Mouse (Mus musculus): ENCODE measurements around the gene Nat8f2. TPM values are rescaled to one million over a fixed set of nuclear protein-coding genes. Genes with fewer than 3 reads are reported as not detected.
"Not testable (repeated sequence)": the region's sequence is repeated elsewhere in the genome, so short reads cannot be mapped to it uniquely, and the experiment has no call there.

The Nat8f2 gene
- polyA plus RNA-seq, 1 experiment from 2014 or later, result not detected

DNA sequence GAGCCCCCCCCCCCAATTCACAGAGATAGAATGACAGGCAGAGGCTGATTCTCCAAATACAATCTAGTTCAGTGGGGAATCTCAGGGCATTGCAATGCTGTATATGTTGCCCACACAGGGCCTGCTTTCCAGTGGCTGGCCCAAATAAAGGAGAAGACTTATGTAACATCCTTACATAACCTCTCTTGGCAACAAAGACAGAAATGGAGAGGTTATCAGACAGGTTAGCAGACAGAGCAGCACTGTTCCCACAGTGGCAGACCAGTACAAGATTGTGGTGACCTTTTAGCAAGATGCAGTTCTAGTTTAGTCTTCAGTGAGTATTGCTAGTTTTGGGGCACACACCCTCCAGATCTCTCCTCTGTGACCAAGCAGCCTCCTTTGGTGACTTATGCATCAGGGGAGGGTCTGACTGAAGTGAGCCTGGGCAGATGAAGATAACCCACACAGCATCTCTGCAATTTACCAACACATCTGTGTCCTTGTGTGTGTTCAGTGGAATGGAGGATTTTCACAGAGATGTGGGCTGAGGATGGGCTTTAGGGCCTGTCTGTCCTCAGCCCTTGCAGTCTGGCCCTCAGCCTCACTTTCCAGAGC lies 34.4 kb downstream of the Nat8f2 start:
- ATAC-seq (ENCODE audit: insufficient number of reproducible peaks, insufficient read depth, low FRiP score, low read depth); H3K27ac ChIP-seq (replicated peaks in 1 of 2; ENCODE audit: control insufficient read depth in 1 of 2, insufficient read depth in 1 of 2, low read depth in 2 of 2, low read length in 2 of 2); H3K4me3 ChIP-seq (ENCODE audit: control insufficient read depth in 1 of 2, insufficient read depth in 1 of 2, low read depth in 1 of 2, low read length in 2 of 2); H3K4me1 ChIP-seq (ENCODE audit: control insufficient read depth in 2 of 2, insufficient read depth in 2 of 2, low read length in 2 of 2); H3K4me2 ChIP-seq (ENCODE audit: low read length); H3K36me3 ChIP-seq (ENCODE audit: control insufficient read depth, insufficient read depth, low read length); H3K9me3 ChIP-seq (ENCODE audit: control insufficient read depth, low read length); H3K27me3 ChIP-seq (ENCODE audit: control insufficient read depth, insufficient read depth, low read length); H3K9ac ChIP-seq (ENCODE audit: low read length): not testable (repeated sequence)

DNA sequence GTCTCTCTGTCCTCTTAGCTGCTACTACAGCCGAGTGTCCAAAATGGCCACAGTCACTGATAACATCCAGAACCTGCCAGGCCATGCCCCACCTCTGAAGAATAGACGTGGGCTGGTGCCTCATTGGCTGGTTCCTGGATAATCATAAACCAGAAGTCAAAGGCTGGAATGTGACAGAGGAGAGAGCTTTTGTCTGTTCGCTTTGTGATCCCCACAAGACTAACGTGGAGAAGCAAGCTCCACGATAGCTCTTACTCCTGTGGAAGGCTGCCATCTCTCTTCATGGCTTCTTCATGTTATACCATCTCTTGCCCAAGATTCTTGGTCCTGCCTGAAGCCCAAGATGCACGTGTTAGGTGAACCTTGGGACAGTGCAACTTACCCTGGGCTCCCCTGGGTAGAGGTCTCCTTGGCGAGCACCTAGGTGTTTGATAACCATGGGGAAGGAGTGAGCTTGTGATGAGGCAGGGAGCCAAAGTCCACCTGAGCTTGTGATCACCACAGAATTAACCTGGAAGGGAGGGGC lies 37.1 kb downstream of the Nat8f2 start, which contains the start of gene Nat8:
Gene Nat8 (minus strand): TSS at position 287 of the 526 bp plus-strand sequence.
- no peaks in the 10 kb centered on the region for H3K9me3 ChIP-seq (ENCODE audit: control insufficient read depth, low read length)
- H3K9ac ChIP-seq (ENCODE audit: low read length), result no peak within 1 kb of the TSS
- H3K4me3 ChIP-seq (ENCODE audit: control insufficient read depth in 1 of 2, insufficient read depth in 1 of 2, low read depth in 1 of 2, low read length in 2 of 2), result no peak within 1 kb of the TSS
- WGBS, result 70% methylated on average over 7 of the region's 7 CpGs
- no peaks in the 10 kb centered on the region for H3K4me1 ChIP-seq (ENCODE audit: control insufficient read depth in 2 of 2, insufficient read depth in 2 of 2, low read length in 2 of 2)
- no peaks in the 10 kb centered on the region for H3K27me3 ChIP-seq (ENCODE audit: control insufficient read depth, insufficient read depth, low read length)
- H3K4me2 ChIP-seq (ENCODE audit: low read length), result no peak within 1 kb of the TSS
- ATAC-seq (ENCODE audit: insufficient number of reproducible peaks, insufficient read depth, low FRiP score, low read depth), result no peak
- H3K36me3 ChIP-seq (ENCODE audit: control insufficient read depth, insufficient read depth, low read length), result no peaks in the 10 kb centered on the region
- no peak within 1 kb of the TSS for H3K27ac ChIP-seq (replicated peaks in 1 of 2; ENCODE audit: control insufficient read depth in 1 of 2, insufficient read depth in 1 of 2, low read depth in 2 of 2, low read length in 2 of 2)

DNA sequence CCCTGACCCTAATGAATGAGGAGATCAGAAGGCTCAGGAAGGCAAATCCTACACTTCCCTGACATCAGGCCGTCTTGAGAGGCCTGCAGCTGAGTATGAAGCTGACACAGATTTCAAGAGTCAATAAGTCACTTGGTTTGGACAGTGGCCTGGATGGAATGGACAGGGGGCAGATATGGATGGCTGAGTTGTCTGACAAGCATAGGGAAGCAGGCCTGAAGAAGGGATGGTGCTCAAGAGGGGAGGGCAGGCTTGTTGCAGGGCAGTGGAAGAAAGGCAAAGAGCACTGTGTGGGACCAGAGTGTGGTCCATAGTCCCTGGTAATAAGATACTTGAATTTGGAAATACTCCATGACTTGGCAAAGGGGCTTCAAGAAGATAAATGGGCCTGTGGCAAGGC lies 39.5 kb downstream of the Nat8f2 start:
- Histone ChIP-seq H3K27me3 (ENCODE audit: control insufficient read depth, insufficient read depth, low read length) (no peaks in the 10 kb centered on the region), H3K4me3 (ENCODE audit: control insufficient read depth in 1 of 2, insufficient read depth in 1 of 2, low read depth in 1 of 2, low read length in 2 of 2) (no peak overlapping the region), H3K4me1 (ENCODE audit: control insufficient read depth in 2 of 2, insufficient read depth in 2 of 2, low read length in 2 of 2) (no peaks in the 10 kb centered on the region), H3K36me3 (ENCODE audit: control insufficient read depth, insufficient read depth, low read length) (no peaks in the 10 kb centered on the region), H3K4me2 (ENCODE audit: low read length) (no peak overlapping the region), H3K27ac (replicated peaks in 1 of 2; ENCODE audit: control insufficient read depth in 1 of 2, insufficient read depth in 1 of 2, low read depth in 2 of 2, low read length in 2 of 2) (no peak overlapping the region), H3K9me3 (ENCODE audit: control insufficient read depth, low read length) (no peaks in the 10 kb centered on the region), H3K9ac (ENCODE audit: low read length) (no peak overlapping the region)
- ATAC-seq (ENCODE audit: insufficient number of reproducible peaks, insufficient read depth, low FRiP score, low read depth), result no peak
- WGBS, result 65% methylated on average over 1 of the region's 1 CpGs

DNA sequence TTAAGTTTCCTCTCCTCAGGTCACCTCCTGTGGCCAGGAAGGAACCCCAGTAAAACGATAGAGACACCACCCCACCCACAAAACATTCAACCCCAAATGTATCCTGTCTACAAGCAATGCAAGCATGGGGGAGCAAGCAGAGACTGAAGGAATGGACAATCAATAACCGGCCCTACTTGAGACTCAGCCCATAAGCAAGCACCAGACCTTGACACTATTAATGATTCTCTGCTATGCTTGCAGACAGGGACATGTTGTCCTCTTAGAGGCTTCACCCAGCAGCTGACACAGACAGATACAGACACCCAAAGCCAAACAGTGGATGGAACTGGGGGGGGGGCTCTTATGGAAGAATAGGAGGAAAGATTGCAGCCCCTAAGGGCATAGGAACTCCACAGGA lies 43.1 kb downstream of the Nat8f2 start:
- Histone ChIP-seq H3K27ac (replicated peaks in 1 of 2; ENCODE audit: control insufficient read depth in 1 of 2, insufficient read depth in 1 of 2, low read depth in 2 of 2, low read length in 2 of 2) (no peak overlapping the region), H3K9ac (ENCODE audit: low read length) (no peak overlapping the region), H3K9me3 (ENCODE audit: control insufficient read depth, low read length) (no peaks in the 10 kb centered on the region), H3K36me3 (ENCODE audit: control insufficient read depth, insufficient read depth, low read length) (no peaks in the 10 kb centered on the region), H3K27me3 (ENCODE audit: control insufficient read depth, insufficient read depth, low read length) (no peaks in the 10 kb centered on the region), H3K4me3 (ENCODE audit: control insufficient read depth in 1 of 2, insufficient read depth in 1 of 2, low read depth in 1 of 2, low read length in 2 of 2) (no peak overlapping the region), H3K4me1 (ENCODE audit: control insufficient read depth in 2 of 2, insufficient read depth in 2 of 2, low read length in 2 of 2) (no peaks in the 10 kb centered on the region), H3K4me2 (ENCODE audit: low read length) (no peak overlapping the region)
- 81% methylated on average over 2 of the region's 2 CpGs for WGBS
- no peak for ATAC-seq (ENCODE audit: insufficient number of reproducible peaks, insufficient read depth, low FRiP score, low read depth)

DNA sequence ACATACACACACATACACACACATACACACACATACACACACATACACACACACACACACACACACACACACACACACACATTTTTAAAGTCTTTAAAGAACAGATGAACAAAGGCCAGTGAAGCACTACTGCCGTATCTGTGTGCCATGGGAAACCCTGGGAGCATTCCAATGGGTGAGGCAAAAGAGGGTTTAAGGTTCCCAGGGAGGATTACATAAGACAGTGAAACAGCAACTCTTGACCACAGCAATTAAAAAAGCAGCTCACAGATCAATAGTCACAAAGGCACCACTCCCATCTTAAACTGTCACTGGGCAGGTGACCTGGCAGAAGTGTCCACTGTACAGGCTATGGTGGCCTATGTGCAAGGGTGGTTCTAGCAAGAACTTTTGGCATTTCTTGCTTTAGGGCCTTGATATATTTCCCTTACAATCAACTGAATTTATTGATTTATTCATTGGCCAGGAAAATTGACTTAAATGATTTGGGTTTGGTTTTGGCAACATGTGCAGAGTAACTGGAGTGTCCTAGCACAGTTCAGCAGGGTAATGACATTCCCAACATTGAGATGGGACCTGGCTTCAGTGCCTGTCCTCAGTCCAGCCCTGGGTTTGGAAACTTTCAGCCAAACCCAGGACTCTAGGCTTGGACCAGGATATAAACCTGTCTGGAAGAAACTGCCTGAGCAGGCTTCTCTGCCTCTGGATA lies 45.4 kb downstream of the Nat8f2 start:
- Histone ChIP-seq H3K4me3 (ENCODE audit: control insufficient read depth in 1 of 2, insufficient read depth in 1 of 2, low read depth in 1 of 2, low read length in 2 of 2) (no peak overlapping the region), H3K27me3 (ENCODE audit: control insufficient read depth, insufficient read depth, low read length) (no peaks in the 10 kb centered on the region), H3K27ac (replicated peaks in 1 of 2; ENCODE audit: control insufficient read depth in 1 of 2, insufficient read depth in 1 of 2, low read depth in 2 of 2, low read length in 2 of 2) (no peak overlapping the region), H3K9me3 (ENCODE audit: control insufficient read depth, low read length) (no peaks in the 10 kb centered on the region), H3K4me1 (ENCODE audit: control insufficient read depth in 2 of 2, insufficient read depth in 2 of 2, low read length in 2 of 2) (no peaks in the 10 kb centered on the region), H3K9ac (ENCODE audit: low read length) (no peak overlapping the region), H3K36me3 (ENCODE audit: control insufficient read depth, insufficient read depth, low read length) (no peaks in the 10 kb centered on the region), H3K4me2 (ENCODE audit: low read length) (no peak overlapping the region)
- 88% methylated on average over 1 of the region's 1 CpGs for WGBS
- no peak for ATAC-seq (ENCODE audit: insufficient number of reproducible peaks, insufficient read depth, low FRiP score, low read depth)

DNA sequence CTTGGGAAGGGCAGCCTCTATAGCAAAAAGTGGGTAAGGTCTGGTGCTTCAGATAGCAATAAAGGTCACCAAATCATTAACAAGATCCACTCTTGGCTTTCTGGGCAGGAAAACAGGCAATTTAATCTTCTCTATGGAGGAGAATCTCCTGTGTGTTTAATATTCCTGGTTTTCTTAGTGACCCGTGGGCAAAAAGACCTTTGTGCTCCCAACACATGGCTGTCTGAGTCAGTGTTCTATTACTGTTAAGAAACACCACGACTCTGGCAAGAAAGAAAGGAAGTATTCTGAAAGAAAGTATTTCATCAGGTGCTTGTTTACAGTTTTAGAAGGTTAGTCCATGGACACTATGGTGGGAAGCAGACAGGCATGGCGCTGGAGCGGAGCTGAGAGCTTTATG lies 46.7 kb downstream of the Nat8f2 start:
- H3K4me3 ChIP-seq (ENCODE audit: control insufficient read depth in 1 of 2, insufficient read depth in 1 of 2, low read depth in 1 of 2, low read length in 2 of 2), result no peak overlapping the region
- H3K27me3 ChIP-seq (ENCODE audit: control insufficient read depth, insufficient read depth, low read length), result no peaks in the 10 kb centered on the region
- no peaks in the 10 kb centered on the region for H3K4me1 ChIP-seq (ENCODE audit: control insufficient read depth in 2 of 2, insufficient read depth in 2 of 2, low read length in 2 of 2)
- H3K4me2 ChIP-seq (ENCODE audit: low read length), result no peak overlapping the region
- 79% methylated on average over 4 of the region's 4 CpGs for WGBS
- H3K9ac ChIP-seq (ENCODE audit: low read length), result no peak overlapping the region
- no peaks in the 10 kb centered on the region for H3K9me3 ChIP-seq (ENCODE audit: control insufficient read depth, low read length)
- H3K27ac ChIP-seq (replicated peaks in 1 of 2; ENCODE audit: control insufficient read depth in 1 of 2, insufficient read depth in 1 of 2, low read depth in 2 of 2, low read length in 2 of 2), result no peak overlapping the region
- no peak for ATAC-seq (ENCODE audit: insufficient number of reproducible peaks, insufficient read depth, low FRiP score, low read depth)
- no peaks in the 10 kb centered on the region for H3K36me3 ChIP-seq (ENCODE audit: control insufficient read depth, insufficient read depth, low read length)

DNA sequence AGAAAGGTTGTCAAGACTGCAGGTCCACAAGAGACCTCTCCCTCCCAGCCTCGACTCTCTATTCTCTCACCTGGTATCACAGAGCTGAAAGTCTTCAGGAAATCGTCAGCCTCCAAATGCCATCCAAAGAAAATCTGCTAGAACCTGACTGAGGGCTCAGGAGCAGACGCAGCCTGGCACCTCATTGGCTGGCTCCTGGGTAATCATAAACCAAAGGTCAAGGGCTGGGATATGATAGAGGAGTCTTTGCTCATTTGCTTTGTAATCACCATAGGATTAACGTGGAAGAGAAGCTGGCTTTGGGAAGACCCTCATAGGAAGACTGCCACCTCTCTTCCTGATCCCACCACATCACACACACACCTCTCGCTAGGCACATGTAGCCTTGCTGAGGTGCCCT lies 48.1 kb downstream of the Nat8f2 start, which contains the start of the genes Nat8f6 and Nat8f5:
Gene Nat8f6 (minus strand): TSS at position 118 of the 400 bp plus-strand sequence.
Gene Nat8f5 (minus strand): TSS at position 136 of the 400 bp plus-strand sequence.
- Histone ChIP-seq H3K4me1 (ENCODE audit: control insufficient read depth in 2 of 2, insufficient read depth in 2 of 2, low read length in 2 of 2) (no peaks in the 10 kb centered on the region), H3K9me3 (ENCODE audit: control insufficient read depth, low read length) (no peaks in the 10 kb centered on the region), H3K4me3 (ENCODE audit: control insufficient read depth in 1 of 2, insufficient read depth in 1 of 2, low read depth in 1 of 2, low read length in 2 of 2) (no peak within 1 kb of the TSS), H3K36me3 (ENCODE audit: control insufficient read depth, insufficient read depth, low read length) (no peaks in the 10 kb centered on the region), H3K4me2 (ENCODE audit: low read length) (no peak within 1 kb of the TSS), H3K9ac (ENCODE audit: low read length) (no peak within 1 kb of the TSS), H3K27ac (replicated peaks in 1 of 2; ENCODE audit: control insufficient read depth in 1 of 2, insufficient read depth in 1 of 2, low read depth in 2 of 2, low read length in 2 of 2) (no peak within 1 kb of the TSS), H3K27me3 (ENCODE audit: control insufficient read depth, insufficient read depth, low read length) (no peaks in the 10 kb centered on the region)
- WGBS, result 75% methylated on average over 5 of the region's 5 CpGs
- no peak for ATAC-seq (ENCODE audit: insufficient number of reproducible peaks, insufficient read depth, low FRiP score, low read depth)
